14 mouse cellular contexts compared by ENCODE assay signal in genomic region chr2:79369061-79369524, GRCm38 (mm10).
DNase-seq lines count a peak whose midpoint lies in the region; ATAC-seq and TF ChIP-seq lines count a peak whose summit lies in the region.
"Had no signal": no experiment of that assay in that cellular context is flagged by ENCODE, and none has a peak within 500 bp of the region (broad histone marks: within the 10 kb centered on the region; RNA-seq: fewer than 3 reads in every experiment).

No protein-coding gene starts in this region.

- no peaks in the 10 kb centered on the region for H3K9me3 ChIP-seq in midbrain, embryonic 15.5 days
- H3K9me3 ChIP-seq in midbrain, embryonic 13.5 days = no peaks in the 10 kb centered on the region
- H3K9me3 ChIP-seq: forebrain, embryonic 12.5 days; heart, embryonic 10.5 days; limb, embryonic 12.5 days; megakaryocyte, embryonic 14.5 days had no signal

- no peak overlapping the region for H3K9ac ChIP-seq in midbrain, embryonic 15.5 days
- no peak overlapping the region for H3K9ac ChIP-seq in midbrain, embryonic 13.5 days (replicated peaks)
- H3K9ac ChIP-seq: forebrain, embryonic 12.5 days; limb, embryonic 12.5 days had no signal

- 60% methylated on average over 7 of the region's 7 CpGs for WGBS in midbrain, embryonic 15.5 days
- 63% methylated on average over 7 of the region's 7 CpGs for WGBS in midbrain, embryonic 13.5 days

- H3K27ac ChIP-seq in gastrocnemius, adult 2 months = no peak overlapping the region
- no peak overlapping the region for H3K27ac ChIP-seq in midbrain, embryonic 15.5 days
- H3K27ac ChIP-seq in midbrain, embryonic 13.5 days = no peak overlapping the region
- H3K27ac ChIP-seq: forebrain, embryonic 12.5 days; heart, embryonic 10.5 days; limb, embryonic 12.5 days had no signal

- intact Hi-C loops in gastrocnemius, adult 2 months (cut with DNase I) = no loop called here

- ATAC-seq in midbrain, embryonic 15.5 days (replicated peaks) = 0 out of 2 replicates have a peak, but pooled peaks have one; percentile 3
- ATAC-seq in midbrain, embryonic 13.5 days = no peak
- ATAC-seq: Patski had no signal

- H3K36me3 ChIP-seq in midbrain, embryonic 15.5 days (replicated peaks) = no peaks in the 10 kb centered on the region
- no peaks in the 10 kb centered on the region for H3K36me3 ChIP-seq in midbrain, embryonic 13.5 days
- H3K36me3 ChIP-seq: forebrain, embryonic 12.5 days; heart, embryonic 10.5 days; limb, embryonic 12.5 days had no signal

- no peaks in the 10 kb centered on the region for H3K27me3 ChIP-seq in midbrain, embryonic 15.5 days (replicated peaks)
- no peaks in the 10 kb centered on the region for H3K27me3 ChIP-seq in midbrain, embryonic 13.5 days
- H3K27me3 ChIP-seq: forebrain, embryonic 12.5 days; limb, embryonic 12.5 days; megakaryocyte, embryonic 14.5 days; Patski had no signal

- H3K4me1 ChIP-seq in midbrain, embryonic 15.5 days = peaks cover 4% of the 10 kb centered on the region
- H3K4me1 ChIP-seq in midbrain, embryonic 13.5 days (replicated peaks) = peaks cover 7% of the 10 kb centered on the region
- H3K4me1 ChIP-seq: heart, embryonic 10.5 days; limb, embryonic 12.5 days had no signal

- peak; percentile 17 for DNase-seq in gastrocnemius, adult 2 months
- no peak for DNase-seq in gastrocnemius, postnatal 25 days
- peak; percentile 24 for DNase-seq in embryo, embryonic 9.5 days (ENCODE audit: extremely low spot score)
- peak; percentile 14 for DNase-seq in retina, embryonic 14.5 days (ENCODE audit: low spot score)
- no peak for DNase-seq in ovary, postnatal 14 days (ENCODE audit: low spot score)
- no peak for DNase-seq in gastrocnemius, adult 18-20 months (ENCODE audit: low spot score)
- DNase-seq: thymus, postnatal 4 days had no signal

- no peak overlapping the region for H3K4me2 ChIP-seq in midbrain, embryonic 15.5 days
- H3K4me2 ChIP-seq in midbrain, embryonic 13.5 days (replicated peaks) = no peak overlapping the region
- H3K4me2 ChIP-seq: forebrain, embryonic 12.5 days; limb, embryonic 12.5 days had no signal

- TF ChIP-seq CTCF in gastrocnemius, adult 2 months (IDR thresholded peaks at IDR 0.05) = no peak

- H3K4me3 ChIP-seq in gastrocnemius, adult 2 months = no peak overlapping the region
- H3K4me3 ChIP-seq in midbrain, embryonic 15.5 days = no peak overlapping the region
- H3K4me3 ChIP-seq in midbrain, embryonic 13.5 days (replicated peaks) = no peak overlapping the region
- H3K4me3 ChIP-seq: forebrain, embryonic 12.5 days; heart, embryonic 10.5 days; limb, embryonic 12.5 days; megakaryocyte, embryonic 14.5 days had no signal

Comparison
In these comparisons a context has a peak if more than half of its experiments do, and no peak if none do; other contexts are left out.
1. DNase-seq: peak in gastrocnemius, adult 2 months (single experiment), embryo, embryonic 9.5 days (single experiment) and retina, embryonic 14.5 days (single experiment); none in gastrocnemius, postnatal 25 days (single experiment), ovary, postnatal 14 days (single experiment) and gastrocnemius, adult 18-20 months (single experiment).